Mouse (Mus musculus): Measurements from ENCODE around the gene Gm5798. TPM values are rescaled to one million over a fixed set of nuclear protein-coding genes. Genes with fewer than 3 reads are reported as not detected.
"Not testable (repeated sequence)": the region's sequence is repeated elsewhere in the genome, so short reads cannot be mapped to it uniquely, and the experiment has no call there.

The Gm5798 gene
- not detected for total RNA-seq (2021)

DNA sequence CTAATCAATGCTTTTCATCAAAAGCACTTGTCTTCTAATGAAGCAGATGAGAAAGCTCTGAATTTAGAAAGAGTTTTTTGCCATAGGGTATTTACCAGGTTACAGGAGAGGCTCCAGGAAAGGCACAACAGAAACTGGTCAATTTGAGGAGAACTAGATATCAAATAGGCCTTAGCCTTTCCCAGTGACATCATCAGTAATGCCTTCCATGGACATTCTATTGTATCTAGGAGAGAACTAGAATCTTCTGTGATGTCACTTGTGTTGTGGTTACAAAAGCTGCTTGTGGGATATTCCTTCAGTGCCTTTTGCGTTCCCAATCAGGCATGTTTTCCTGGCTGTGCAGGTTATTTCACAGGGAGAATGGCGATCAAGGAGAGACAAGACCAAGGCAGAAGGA, at the start of gene Gm5798:
Gene Gm5798, plus strand, starts transcription at position 301 of the 400 bp plus-strand sequence.
- DNase-seq (ENCODE audit: extremely low spot score in 1 of 2, low spot score in 1 of 2), result not testable (repeated sequence)

DNA sequence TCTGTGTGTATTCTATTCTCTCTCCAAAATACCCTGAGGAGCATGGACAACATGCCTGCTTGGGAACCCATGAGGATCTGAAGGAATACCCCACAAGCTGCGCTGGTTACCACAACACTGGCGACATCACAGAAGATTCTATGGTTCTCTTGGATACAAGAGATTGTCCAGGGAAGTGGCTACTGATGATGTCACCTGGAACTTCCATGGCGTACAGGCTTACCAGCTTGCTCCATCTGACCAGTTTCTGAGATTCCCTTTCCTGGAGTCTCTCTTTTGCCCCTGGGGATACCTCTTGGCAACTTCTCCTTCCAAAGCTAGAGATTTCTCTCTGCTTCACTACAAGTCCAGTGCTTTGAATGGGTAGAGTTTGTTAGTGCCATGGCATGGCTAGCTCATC, 37.9 kb downstream of the Gm5798 start, which contains the start of gene Gm7945:
Gene Gm7945, minus strand, starts transcription at position 101 of the 400 bp plus-strand sequence.
- DNase-seq (ENCODE audit: extremely low spot score in 1 of 2, low spot score in 1 of 2), result not testable (repeated sequence)

Other genes starting within 250 kb of the Gm5798 start
- gene Mat1a, start 243.6 kb upstream of the Gm5798 start, total RNA-seq (2021), result not detected
- gene Sftpa1, start 216.8 kb upstream of the Gm5798 start, total RNA-seq (2021), result not detected
- gene Mbl1, start 197.2 kb upstream of the Gm5798 start, total RNA-seq (2021), result not detected
- not detected for gene Sftpd, start 163.5 kb upstream of the Gm5798 start, total RNA-seq (2021)
- gene Gm2832, start 69.8 kb upstream of the Gm5798 start, total RNA-seq (2021), result not detected
- gene Gm7945, start 37.8 kb downstream of the Gm5798 start, total RNA-seq (2021), result not detected
- not detected for gene Gm6482, start 59.7 kb downstream of the Gm5798 start, total RNA-seq (2021)
- not detected for gene Gm7954, start 104.9 kb downstream of the Gm5798 start, total RNA-seq (2021)
- gene Gm3486, start 140.9 kb downstream of the Gm5798 start, total RNA-seq (2021), result under 1 TPM in 1 of 2 experiments, not detected in 1; 0.47 TPM
- not detected for gene Gm7970, start 207.0 kb downstream of the Gm5798 start, total RNA-seq (2021)
- under 1 TPM in 1 of 2 experiments, not detected in 1; 0.25 TPM for gene 1700049E17Rik2, start 224.6 kb downstream of the Gm5798 start, total RNA-seq (2021)

All from layer of hippocampus, postnatal 25 days (tissue).